ENCODE assay signal across 8 mouse cellular contexts in the genomic region with DNA sequence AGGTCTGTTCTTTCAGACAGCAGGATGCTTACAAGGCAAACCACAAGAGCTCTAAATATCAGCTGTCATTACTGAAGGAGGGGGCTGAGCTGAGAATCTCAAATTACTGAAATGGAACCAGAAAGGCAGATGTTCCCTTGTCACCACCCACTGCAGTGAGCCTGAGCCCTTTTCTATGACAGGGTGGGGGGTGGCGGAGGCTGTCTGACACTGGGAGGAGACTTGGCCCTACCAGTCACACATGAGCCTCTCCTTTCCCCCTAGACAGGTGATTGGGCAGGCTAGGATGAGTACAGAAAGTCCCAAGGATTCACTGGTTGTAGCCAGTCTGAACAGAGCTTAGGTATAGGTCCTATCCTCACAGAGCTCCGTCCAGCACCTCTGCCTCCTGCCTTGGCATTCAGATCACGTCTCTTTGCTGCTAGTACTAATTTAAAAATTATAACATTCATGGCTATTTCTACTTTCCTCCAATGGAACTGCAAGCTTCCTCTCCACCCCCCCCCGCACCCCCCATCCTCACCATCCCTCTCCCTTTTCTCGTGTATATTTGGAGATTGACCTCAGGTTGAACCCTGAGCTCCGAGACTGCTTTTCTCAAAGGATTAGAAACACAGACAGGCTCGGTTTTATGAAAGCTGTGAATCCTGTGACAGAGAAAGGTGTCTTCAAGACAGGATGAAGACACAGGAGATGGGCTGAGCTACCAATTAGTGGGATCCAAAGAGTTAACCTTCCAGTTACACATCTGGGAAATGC.
DNase-seq lines count a peak whose midpoint lies in the region; ATAC-seq and TF ChIP-seq lines count a peak whose summit lies in the region.

No protein-coding gene starts in this region.

- no peaks in the 10 kb centered on the region for H3K9me3 ChIP-seq in heart, embryonic 13.5 days
- no peaks in the 10 kb centered on the region for H3K9me3 ChIP-seq in forebrain, embryonic 10.5 days
- H3K9me3 ChIP-seq in midbrain, embryonic 15.5 days = no peaks in the 10 kb centered on the region

- H3K4me2 ChIP-seq in heart, embryonic 13.5 days = peak overlapping the region; percentile 9; the same call in 1 of the 2 replicates
- H3K4me2 ChIP-seq in midbrain, embryonic 15.5 days = no peak overlapping the region

- no peak for TF ChIP-seq CTCF in layer of hippocampus, adult 2 months (conservative IDR thresholded peaks at IDR 0.05)

- H3K9ac ChIP-seq in heart, embryonic 13.5 days = no peak overlapping the region
- no peak overlapping the region for H3K9ac ChIP-seq in midbrain, embryonic 15.5 days

- H3K4me3 ChIP-seq in heart, embryonic 13.5 days = no peak overlapping the region
- H3K4me3 ChIP-seq in forebrain, embryonic 10.5 days = no peak overlapping the region
- H3K4me3 ChIP-seq in layer of hippocampus, adult 2 months = no peak overlapping the region
- H3K4me3 ChIP-seq in midbrain, embryonic 15.5 days = no peak overlapping the region

- H3K27ac ChIP-seq in heart, embryonic 13.5 days (replicated peaks) = no peak overlapping the region
- H3K27ac ChIP-seq in forebrain, embryonic 10.5 days = peak overlapping the region; percentile 63; the same call in 1 of the 2 replicates
- no peak overlapping the region; the same call in 1 of the 2 replicates for H3K27ac ChIP-seq in layer of hippocampus, adult 2 months
- H3K27ac ChIP-seq in midbrain, embryonic 15.5 days = peak overlapping the region; percentile 52

- no peaks in the 10 kb centered on the region for H3K27me3 ChIP-seq in heart, embryonic 13.5 days (replicated peaks)
- no peaks in the 10 kb centered on the region for H3K27me3 ChIP-seq in forebrain, embryonic 10.5 days (ENCODE audit: poor library complexity, severe bottlenecking)
- no peaks in the 10 kb centered on the region for H3K27me3 ChIP-seq in midbrain, embryonic 15.5 days (replicated peaks)

- no peak for ATAC-seq in heart, embryonic 13.5 days (ENCODE audit: extremely low read depth, insufficient number of reproducible peaks, low FRiP score, low TSS enrichment)
- peak; percentile 50; the same call in 1 of the 2 replicates for ATAC-seq in midbrain, embryonic 15.5 days (replicated peaks)

- no peak for DNase-seq in heart, adult 11 months
- no peak for DNase-seq in forebrain, embryonic 10.5 days (ENCODE audit: extremely low spot score, low spot score)
- peak; percentile 30 to 51 for DNase-seq in layer of hippocampus, adult 2 months (ENCODE audit: low spot score in 2 of 2)
- no peak for DNase-seq in spleen, postnatal 4 days (ENCODE audit: low spot score in 2 of 2)
- DNase-seq in thymus, postnatal 4 days = no peak
- no peak for DNase-seq in kidney, postnatal 25 days

- 26% methylated on average over 7 of the region's 7 CpGs for WGBS in heart, embryonic 13.5 days
- 38% methylated on average over 7 of the region's 7 CpGs for WGBS in forebrain, embryonic 10.5 days
- WGBS in midbrain, embryonic 15.5 days = 29% methylated on average over 7 of the region's 7 CpGs

- H3K4me1 ChIP-seq in heart, embryonic 13.5 days = peaks cover 36% of the 10 kb centered on the region
- H3K4me1 ChIP-seq in forebrain, embryonic 10.5 days = peaks cover 26% of the 10 kb centered on the region
- peaks cover 17% of the 10 kb centered on the region; the same call in 1 of the 2 replicates for H3K4me1 ChIP-seq in midbrain, embryonic 15.5 days

- no peaks in the 10 kb centered on the region for H3K36me3 ChIP-seq in heart, embryonic 13.5 days
- H3K36me3 ChIP-seq in forebrain, embryonic 10.5 days (replicated peaks) = no peaks in the 10 kb centered on the region
- no peaks in the 10 kb centered on the region for H3K36me3 ChIP-seq in midbrain, embryonic 15.5 days (replicated peaks)

Comparison
In these comparisons a context has a peak if more than half of its experiments do, and no peak if none do; other contexts are left out.
1. H3K27ac ChIP-seq: peak in forebrain, embryonic 10.5 days (single experiment) and midbrain, embryonic 15.5 days (single experiment); none in heart, embryonic 13.5 days (single experiment) and layer of hippocampus, adult 2 months (single experiment).
2. DNase-seq: peak in layer of hippocampus, adult 2 months (2 of 2); none in heart, adult 11 months (single experiment), forebrain, embryonic 10.5 days (single experiment), spleen, postnatal 4 days (0 of 2), thymus, postnatal 4 days (single experiment) and kidney, postnatal 25 days (0 of 2).